Mouse (Mus musculus): ENCODE results near the gene Slc1a1. TPM values are rescaled to one million over a fixed set of nuclear protein-coding genes. Genes with fewer than 3 reads are reported as not detected.

Gene Slc1a1
- polyA plus RNA-seq, 1 experiment from 2014 or later: 34.1 TPM

GRCm38 (mm10) chr19:28863626-28864025, 28.8 kb downstream of the Slc1a1 start:
- H3K36me3 ChIP-seq: no peaks in the 10 kb centered on the region
- no peak for ATAC-seq (replicated peaks)
- H3K4me2 ChIP-seq (replicated peaks): no peak overlapping the region
- peaks cover 6% of the 10 kb centered on the region; the same call in 1 of the 2 replicates for H3K4me1 ChIP-seq
- no peak overlapping the region for H3K4me3 ChIP-seq
- no peaks in the 10 kb centered on the region for H3K9me3 ChIP-seq
- H3K9ac ChIP-seq (replicated peaks): no peak overlapping the region
- WGBS: 94% methylated on average over 10 of the region's 10 CpGs
- no peak overlapping the region for H3K27ac ChIP-seq (replicated peaks)
- H3K27me3 ChIP-seq: no peaks in the 10 kb centered on the region

- no peak overlapping the region for H3K9ac ChIP-seq (replicated peaks)
- peaks cover 6% of the 10 kb centered on the region; the same call in 1 of the 2 replicates for H3K4me1 ChIP-seq
- WGBS: 53% methylated on average over 6 of the region's 6 CpGs
- ATAC-seq (replicated peaks): peak; percentile 63
- H3K36me3 ChIP-seq: no peaks in the 10 kb centered on the region
- H3K4me2 ChIP-seq (replicated peaks): no peak overlapping the region
- no peaks in the 10 kb centered on the region for H3K27me3 ChIP-seq
- H3K4me3 ChIP-seq: no peak overlapping the region
- peak overlapping the region; percentile 60 for H3K27ac ChIP-seq (replicated peaks)
- H3K9me3 ChIP-seq: no peaks in the 10 kb centered on the region
These were observed 30.1 kb downstream of the Slc1a1 start for GRCm38 (mm10) chr19:28864981-28865380.

GRCm38 (mm10) chr19:28865501-28865900, 30.7 kb downstream of the Slc1a1 start:
- H3K4me1 ChIP-seq: peaks cover 6% of the 10 kb centered on the region; the same call in 1 of the 2 replicates
- ATAC-seq (replicated peaks): peak; percentile 48; the same call in 1 of the 2 replicates
- 50% methylated on average over 1 of the region's 1 CpGs for WGBS
- H3K4me2 ChIP-seq (replicated peaks): no peak overlapping the region
- no peaks in the 10 kb centered on the region for H3K36me3 ChIP-seq
- no peak overlapping the region for H3K9ac ChIP-seq (replicated peaks)
- H3K9me3 ChIP-seq: no peaks in the 10 kb centered on the region
- H3K27me3 ChIP-seq: no peaks in the 10 kb centered on the region
- H3K27ac ChIP-seq (replicated peaks): peak overlapping the region; percentile 60
- no peak overlapping the region for H3K4me3 ChIP-seq

- Histone ChIP-seq H3K4me2 (replicated peaks) (no peak overlapping the region), H3K36me3 (no peaks in the 10 kb centered on the region), H3K9ac (replicated peaks) (no peak overlapping the region), H3K27me3 (no peaks in the 10 kb centered on the region), H3K4me3 (no peak overlapping the region), H3K4me1 (peaks cover 6% of the 10 kb centered on the region; the same call in 1 of the 2 replicates), H3K9me3 (no peaks in the 10 kb centered on the region), H3K27ac (replicated peaks) (no peak overlapping the region)
- 92% methylated on average over 6 of the region's 6 CpGs for WGBS
- ATAC-seq (replicated peaks): no peak
These were observed 34.5 kb downstream of the Slc1a1 start for GRCm38 (mm10) chr19:28869251-28869855.

GRCm38 (mm10) chr19:28870351-28870750, 35.5 kb downstream of the Slc1a1 start:
- H3K27me3 ChIP-seq: no peaks in the 10 kb centered on the region
- peaks cover 5% of the 10 kb centered on the region; the same call in 1 of the 2 replicates for H3K4me1 ChIP-seq
- ATAC-seq (replicated peaks): no peak
- H3K9ac ChIP-seq (replicated peaks): no peak overlapping the region
- H3K4me2 ChIP-seq (replicated peaks): no peak overlapping the region
- no peaks in the 10 kb centered on the region for H3K9me3 ChIP-seq
- H3K36me3 ChIP-seq: no peaks in the 10 kb centered on the region
- WGBS: 59% methylated on average over 2 of the region's 2 CpGs
- H3K27ac ChIP-seq (replicated peaks): no peak overlapping the region
- H3K4me3 ChIP-seq: no peak overlapping the region

GRCm38 (mm10) chr19:28879476-28879875, 44.6 kb downstream of the Slc1a1 start:
- ATAC-seq (replicated peaks): no peak
- H3K4me2 ChIP-seq (replicated peaks): no peak overlapping the region
- no peaks in the 10 kb centered on the region for H3K36me3 ChIP-seq
- no peaks in the 10 kb centered on the region for H3K9me3 ChIP-seq
- H3K27me3 ChIP-seq: no peaks in the 10 kb centered on the region
- no peak overlapping the region for H3K27ac ChIP-seq (replicated peaks)
- H3K9ac ChIP-seq (replicated peaks): no peak overlapping the region
- H3K4me1 ChIP-seq: no peaks in the 10 kb centered on the region
- WGBS: 90% methylated on average over 2 of the region's 2 CpGs
- H3K4me3 ChIP-seq: no peak overlapping the region

GRCm38 (mm10) chr19:28883126-28883525, 48.3 kb downstream of the Slc1a1 start:
- no peak overlapping the region for H3K4me2 ChIP-seq (replicated peaks)
- no peak overlapping the region for H3K4me3 ChIP-seq
- WGBS: 59% methylated on average over 1 of the region's 1 CpGs
- H3K9me3 ChIP-seq: no peaks in the 10 kb centered on the region
- no peaks in the 10 kb centered on the region for H3K27me3 ChIP-seq
- H3K9ac ChIP-seq (replicated peaks): no peak overlapping the region
- no peaks in the 10 kb centered on the region for H3K4me1 ChIP-seq
- no peaks in the 10 kb centered on the region for H3K36me3 ChIP-seq
- ATAC-seq (replicated peaks): 0 out of 2 replicates have a peak, but pooled peaks have one; percentile 58
- H3K27ac ChIP-seq (replicated peaks): no peak overlapping the region

GRCm38 (mm10) chr19:28888496-28888895, 53.6 kb downstream of the Slc1a1 start:
- Histone ChIP-seq H3K4me1 (0 out of 2 replicates have a peak, but pooled peaks cover 8% of the 10 kb centered on the region), H3K27me3 (no peaks in the 10 kb centered on the region), H3K27ac (replicated peaks) (no peak overlapping the region), H3K36me3 (no peaks in the 10 kb centered on the region), H3K9ac (replicated peaks) (no peak overlapping the region), H3K4me2 (replicated peaks) (no peak overlapping the region), H3K4me3 (no peak overlapping the region), H3K9me3 (no peaks in the 10 kb centered on the region)
- 39% methylated on average over 1 of the region's 1 CpGs for WGBS
- no peak for ATAC-seq (replicated peaks)

- Histone ChIP-seq H3K27ac (replicated peaks) (no peak overlapping the region), H3K4me1 (0 out of 2 replicates have a peak, but pooled peaks cover 8% of the 10 kb centered on the region), H3K9ac (replicated peaks) (no peak overlapping the region), H3K36me3 (no peaks in the 10 kb centered on the region), H3K4me2 (replicated peaks) (no peak overlapping the region), H3K9me3 (no peaks in the 10 kb centered on the region), H3K27me3 (no peaks in the 10 kb centered on the region), H3K4me3 (no peak overlapping the region)
- ATAC-seq (replicated peaks): no peak
- WGBS: 75% methylated on average over 1 of the region's 3 CpGs
These were observed 54.4 kb downstream of the Slc1a1 start for GRCm38 (mm10) chr19:28889251-28889650.

- H3K9me3 ChIP-seq: no peaks in the 10 kb centered on the region
- H3K4me1 ChIP-seq: peaks cover 8% of the 10 kb centered on the region; the same call in 1 of the 2 replicates
- H3K27me3 ChIP-seq: no peaks in the 10 kb centered on the region
- no peaks in the 10 kb centered on the region for H3K36me3 ChIP-seq
- H3K4me3 ChIP-seq: no peak overlapping the region
- H3K9ac ChIP-seq (replicated peaks): no peak overlapping the region
- no peak overlapping the region for H3K27ac ChIP-seq (replicated peaks)
- 83% methylated on average over 5 of the region's 5 CpGs for WGBS
- H3K4me2 ChIP-seq (replicated peaks): no peak overlapping the region
- ATAC-seq (replicated peaks): no peak
These were observed 56.4 kb downstream of the Slc1a1 start for GRCm38 (mm10) chr19:28891238-28891637.

GRCm38 (mm10) chr19:28891864-28892263, 57.0 kb downstream of the Slc1a1 start:
- Histone ChIP-seq H3K4me2 (replicated peaks) (no peak overlapping the region), H3K4me3 (no peak overlapping the region), H3K36me3 (no peaks in the 10 kb centered on the region), H3K27ac (replicated peaks) (no peak overlapping the region), H3K27me3 (no peaks in the 10 kb centered on the region), H3K9ac (replicated peaks) (no peak overlapping the region), H3K9me3 (no peaks in the 10 kb centered on the region), H3K4me1 (peaks cover 14% of the 10 kb centered on the region)
- ATAC-seq (replicated peaks): no peak
- WGBS: 94% methylated on average over 1 of the region's 1 CpGs

- H3K27me3 ChIP-seq: no peaks in the 10 kb centered on the region
- no peak overlapping the region for H3K4me3 ChIP-seq
- no peaks in the 10 kb centered on the region for H3K9me3 ChIP-seq
- H3K9ac ChIP-seq (replicated peaks): no peak overlapping the region
- peaks cover 21% of the 10 kb centered on the region for H3K4me1 ChIP-seq
- no peaks in the 10 kb centered on the region for H3K36me3 ChIP-seq
- WGBS: 26% methylated on average over 1 of the region's 1 CpGs
- 0 out of 2 replicates have a peak, but pooled peaks have one; percentile 57 for ATAC-seq (replicated peaks)
- no peak overlapping the region for H3K4me2 ChIP-seq (replicated peaks)
- H3K27ac ChIP-seq (replicated peaks): no peak overlapping the region
These were observed 61.8 kb downstream of the Slc1a1 start for GRCm38 (mm10) chr19:28896639-28897038.

GRCm38 (mm10) chr19:28897497-28897896, 62.6 kb downstream of the Slc1a1 start:
- 78% methylated on average over 9 of the region's 9 CpGs for WGBS
- H3K4me3 ChIP-seq: no peak overlapping the region
- H3K27ac ChIP-seq (replicated peaks): no peak overlapping the region
- H3K27me3 ChIP-seq: no peaks in the 10 kb centered on the region
- H3K9ac ChIP-seq (replicated peaks): no peak overlapping the region
- no peaks in the 10 kb centered on the region for H3K36me3 ChIP-seq
- H3K9me3 ChIP-seq: no peaks in the 10 kb centered on the region
- H3K4me1 ChIP-seq: peaks cover 20% of the 10 kb centered on the region
- ATAC-seq (replicated peaks): no peak
- H3K4me2 ChIP-seq (replicated peaks): no peak overlapping the region

Measured in forebrain, embryonic 15.5 days (tissue).